Mouse (Mus musculus): ENCODE measurements at regions not wholly inside any gene's neighbourhood (a gene's known extent, or its start where the extent isn't known, plus 50 kb on each side); places are given as distances from the start of the nearest gene placed in this dataset.

- TF ChIP-seq CTCF (conservative IDR thresholded peaks at IDR 0.05; ENCODE audit: low read length) (no peak), POU5F1 (IDR thresholded peaks at IDR 0.05; ENCODE audit: borderline replicate concordance, low read length) (no peak), NANOG (IDR thresholded peaks at IDR 0.05; ENCODE audit: borderline replicate concordance, low read length) (no peak)
Observed at GRCm38 (mm10) chr14:48753084-48753483, 79.5 kb upstream of the Otx2 start.
